Mouse (Mus musculus) macrophage (primary cell): ENCODE results near the gene Lama2. TPM values are rescaled to one million over a fixed set of nuclear protein-coding genes. Genes with fewer than 3 reads are reported as not detected.

Source experiments
- H3K27ac ChIP-seq: fragments of 350-480 bp; formaldehyde crosslinking; 2 replicates; pipeline ENCODE4 v1.9.0; 2021
- H3K36me3 ChIP-seq: fragments of 350-480 bp; formaldehyde crosslinking; 2 replicates; pipeline ENCODE4 v1.9.0; 2021; ENCODE audit errors: inconsistent target
- H3K4me3 ChIP-seq: fragments of 350-480 bp; formaldehyde crosslinking; 2 replicates; pipeline ENCODE4 v1.9.0; 2021; ENCODE audit errors: inconsistent target
- H3K79me2 ChIP-seq: fragments of 350-480 bp; formaldehyde crosslinking; 2 replicates; pipeline ENCODE4 v1.9.0; 2021; ENCODE audit errors: inconsistent target
- WGBS: methylation state at CpG from one replicate; pipeline ENCODE4 v1.1.7; 2026; ENCODE audit warnings: inconsistent platforms; ENCODE audit not compliant: missing documents; 5-methylcytosine and 5-hydroxymethylcytosine counted together
- polyA plus RNA-seq: library from polyadenylated mRNA; stranded (reverse); fragments of 250-400 nt; gene quantifications from 3 replicates; pipeline ENCODE4 v1.2.4, GENCODE M21; 2018; ENCODE audit warnings: inconsistent platforms

Gene Lama2
- polyA plus RNA-seq, 1 experiment from 2014 or later = not detected

GRCm38 (mm10) chr10:27285098-27285860, 334.3 kb downstream of the Lama2 start:
- no peak overlapping the region for H3K27ac ChIP-seq
- H3K4me3 ChIP-seq = no peak overlapping the region
- WGBS = 62% methylated on average over 10 of the region's 10 CpGs
- H3K79me2 ChIP-seq = no peaks in the 10 kb centered on the region
- H3K36me3 ChIP-seq = no peaks in the 10 kb centered on the region

DNA sequence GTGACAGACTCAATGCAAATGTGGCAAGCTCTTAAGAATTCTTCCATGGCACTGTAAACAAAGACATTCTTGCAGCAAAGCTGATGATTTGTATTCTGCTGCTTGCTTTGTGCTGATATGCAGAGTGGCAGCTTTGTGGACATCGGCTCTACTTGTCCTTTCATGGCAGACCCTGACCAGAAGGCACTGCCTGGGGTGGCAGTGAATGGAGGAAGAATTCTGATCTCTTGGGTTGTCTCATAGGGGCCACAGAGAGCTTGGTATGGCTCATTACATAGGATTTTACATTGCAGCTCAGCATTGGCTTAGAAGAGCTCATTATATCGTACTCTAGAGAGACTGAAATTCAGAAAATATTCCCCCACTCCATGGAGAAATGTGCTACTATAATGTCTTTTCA, 352.1 kb downstream of the Lama2 start:
- WGBS = 86% methylated on average over 2 of the region's 2 CpGs
- H3K36me3 ChIP-seq = no peaks in the 10 kb centered on the region
- H3K27ac ChIP-seq = no peak overlapping the region
- H3K4me3 ChIP-seq = no peak overlapping the region
- H3K79me2 ChIP-seq = no peaks in the 10 kb centered on the region

GRCm38 (mm10) chr10:27265812-27266211, 353.7 kb downstream of the Lama2 start:
- no peak overlapping the region for H3K27ac ChIP-seq
- no peak overlapping the region for H3K4me3 ChIP-seq
- no peaks in the 10 kb centered on the region for H3K36me3 ChIP-seq
- 27% methylated on average over 2 of the region's 2 CpGs for WGBS
- no peaks in the 10 kb centered on the region for H3K79me2 ChIP-seq

GRCm38 (mm10) chr10:27264713-27265112, 354.8 kb downstream of the Lama2 start:
- H3K79me2 ChIP-seq = no peaks in the 10 kb centered on the region
- H3K27ac ChIP-seq = no peak overlapping the region
- 50% methylated on average over 2 of the region's 2 CpGs for WGBS
- H3K4me3 ChIP-seq = no peak overlapping the region
- no peaks in the 10 kb centered on the region for H3K36me3 ChIP-seq

DNA sequence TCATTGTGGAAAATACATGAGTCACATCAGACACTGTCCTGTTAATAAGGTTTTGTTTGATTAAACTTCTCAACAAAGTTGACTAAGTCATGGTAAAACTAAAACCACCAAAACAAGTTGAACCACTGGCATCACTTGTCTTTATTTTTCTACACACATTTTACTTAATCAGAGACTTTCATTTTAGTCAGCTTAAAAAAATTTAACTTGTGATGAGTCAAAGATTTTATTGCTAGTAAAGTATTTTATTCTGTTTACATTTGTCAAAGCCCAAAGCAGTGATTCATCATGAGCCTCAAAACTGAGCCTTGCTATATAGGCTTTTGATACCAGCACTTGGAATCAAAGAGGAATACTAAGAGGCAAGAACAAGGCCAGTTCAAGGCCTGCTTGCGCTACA, 369.8 kb downstream of the Lama2 start:
- no peaks in the 10 kb centered on the region for H3K36me3 ChIP-seq
- H3K27ac ChIP-seq = no peak overlapping the region
- no peak overlapping the region for H3K4me3 ChIP-seq
- WGBS = 90% methylated on average over 1 of the region's 1 CpGs
- H3K79me2 ChIP-seq = no peaks in the 10 kb centered on the region

DNA sequence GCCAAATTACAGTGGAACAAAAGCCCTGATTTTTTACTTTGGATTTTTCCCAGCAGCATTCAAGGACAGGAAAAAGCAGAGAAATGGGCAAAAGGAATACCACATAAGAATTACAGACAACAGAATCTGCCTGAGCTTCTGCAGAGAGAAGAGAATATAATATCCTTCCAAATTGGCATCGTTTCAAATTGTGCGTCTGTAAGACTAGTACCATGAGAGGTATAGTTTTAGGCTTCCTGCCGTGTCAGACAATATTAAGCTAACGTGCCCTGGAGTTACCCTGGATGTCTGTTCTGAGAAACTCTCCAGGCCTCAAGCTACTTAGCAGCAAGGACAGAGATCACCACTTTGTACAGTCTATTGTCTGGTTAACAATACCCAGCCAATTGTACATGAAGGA, 384.8 kb downstream of the Lama2 start:
- no peak overlapping the region for H3K4me3 ChIP-seq

DNA sequence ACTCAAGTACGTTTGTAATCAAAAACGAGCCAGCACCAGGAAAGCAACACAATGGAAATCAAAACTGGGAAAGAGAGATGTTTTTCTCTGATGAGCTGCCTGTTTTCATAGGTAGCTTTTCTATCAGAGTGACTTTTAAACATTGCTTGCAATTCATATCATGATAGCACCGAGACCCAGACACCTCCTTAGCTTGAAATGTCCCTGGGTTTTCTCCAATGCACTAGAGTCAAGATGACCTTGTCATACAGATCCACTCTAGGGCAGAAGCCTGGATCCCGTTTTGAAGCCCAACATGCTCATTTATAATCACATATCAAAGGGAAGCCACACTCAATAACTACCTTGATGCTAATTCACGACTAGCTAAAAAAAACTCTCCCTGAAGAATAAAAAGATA, 386.0 kb downstream of the Lama2 start:
- no peak overlapping the region for H3K27ac ChIP-seq
- no peak overlapping the region for H3K4me3 ChIP-seq
- no peaks in the 10 kb centered on the region for H3K79me2 ChIP-seq
- no peaks in the 10 kb centered on the region for H3K36me3 ChIP-seq
- WGBS = 79% methylated on average over 5 of the region's 5 CpGs

More for the DNA sequence above, 384.8 kb downstream of the Lama2 start:
- Histone ChIP-seq H3K36me3 (no peaks in the 10 kb centered on the region), H3K27ac (no peak overlapping the region), H3K79me2 (no peaks in the 10 kb centered on the region)
- WGBS = 86% methylated on average over 4 of the region's 4 CpGs

DNA sequence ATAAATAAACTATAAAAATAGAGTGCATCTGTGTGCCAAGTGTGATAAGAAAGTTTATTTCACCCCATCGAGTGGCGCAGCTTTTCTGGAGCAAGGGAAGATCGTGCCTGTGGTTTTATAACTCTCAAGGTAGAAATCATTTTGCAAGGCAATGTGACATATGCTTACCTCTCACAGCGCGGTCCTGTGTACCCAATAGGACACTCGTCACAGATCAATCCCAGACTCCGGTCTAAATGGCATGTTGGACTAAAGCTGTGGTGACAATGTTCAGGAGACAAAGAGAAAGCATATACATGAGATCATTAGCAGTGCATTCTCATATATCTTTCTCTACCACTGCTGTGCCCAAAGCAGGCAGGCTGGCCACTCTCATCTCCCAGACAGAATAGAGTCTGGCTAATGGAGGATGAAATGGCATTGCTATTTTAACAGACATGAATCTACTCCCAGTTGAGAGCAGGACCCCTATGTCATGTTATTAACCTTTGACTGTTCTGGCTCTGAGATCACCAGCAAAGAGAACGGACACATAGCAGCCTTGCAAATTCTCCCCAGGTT, 395.7 kb downstream of the Lama2 start:
- no peak overlapping the region for H3K27ac ChIP-seq
- no peaks in the 10 kb centered on the region for H3K36me3 ChIP-seq
- WGBS = 91% methylated on average over 8 of the region's 8 CpGs
- no peak overlapping the region for H3K4me3 ChIP-seq
- no peaks in the 10 kb centered on the region for H3K79me2 ChIP-seq

- no peak overlapping the region for H3K4me3 ChIP-seq
- 86% methylated on average over 6 of the region's 6 CpGs for WGBS
- H3K27ac ChIP-seq = no peak overlapping the region
- no peaks in the 10 kb centered on the region for H3K79me2 ChIP-seq
- H3K36me3 ChIP-seq = no peaks in the 10 kb centered on the region
Measured at GRCm38 (mm10) chr10:27222639-27223315, 396.8 kb downstream of the Lama2 start.

DNA sequence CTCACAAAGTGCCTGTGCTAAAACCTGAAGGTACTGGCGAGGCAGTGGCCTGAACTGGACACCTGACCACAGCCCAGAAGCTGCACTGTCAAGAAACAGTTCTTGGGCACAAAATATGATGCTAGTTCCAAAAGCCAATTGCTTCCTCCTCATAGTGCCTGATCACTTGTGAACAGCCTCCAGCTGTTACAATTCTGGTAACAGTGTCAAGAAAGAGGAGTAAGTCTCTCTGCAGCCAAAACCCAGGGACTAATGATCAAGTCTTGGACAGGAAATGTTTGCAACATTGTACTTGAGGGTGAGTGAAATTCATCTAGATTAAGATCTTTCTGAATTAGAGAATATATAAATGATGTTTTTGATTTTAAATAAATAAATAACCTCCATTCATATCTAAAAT, 399.9 kb downstream of the Lama2 start:
- no peaks in the 10 kb centered on the region for H3K79me2 ChIP-seq
- no peak overlapping the region for H3K4me3 ChIP-seq
- no peaks in the 10 kb centered on the region for H3K36me3 ChIP-seq
- H3K27ac ChIP-seq = no peak overlapping the region
- WGBS = 29% methylated on average over 1 of the region's 1 CpGs

GRCm38 (mm10) chr10:27207320-27207719, 412.2 kb downstream of the Lama2 start:
- no peaks in the 10 kb centered on the region for H3K36me3 ChIP-seq
- H3K4me3 ChIP-seq = no peak overlapping the region
- H3K27ac ChIP-seq = no peak overlapping the region
- H3K79me2 ChIP-seq = no peaks in the 10 kb centered on the region
- 38% methylated on average over 12 of the region's 12 CpGs for WGBS

GRCm38 (mm10) chr10:27198443-27198842, 421.1 kb downstream of the Lama2 start:
- no peaks in the 10 kb centered on the region for H3K79me2 ChIP-seq
- WGBS = 67% methylated on average over 1 of the region's 1 CpGs
- no peaks in the 10 kb centered on the region for H3K36me3 ChIP-seq
- H3K4me3 ChIP-seq = no peak overlapping the region
- no peak overlapping the region for H3K27ac ChIP-seq

GRCm38 (mm10) chr10:27193986-27194908, 425.3 kb downstream of the Lama2 start:
- no peak overlapping the region for H3K27ac ChIP-seq
- H3K79me2 ChIP-seq = no peaks in the 10 kb centered on the region
- no peak overlapping the region for H3K4me3 ChIP-seq
- 87% methylated on average over 8 of the region's 8 CpGs for WGBS
- H3K36me3 ChIP-seq = no peaks in the 10 kb centered on the region

DNA sequence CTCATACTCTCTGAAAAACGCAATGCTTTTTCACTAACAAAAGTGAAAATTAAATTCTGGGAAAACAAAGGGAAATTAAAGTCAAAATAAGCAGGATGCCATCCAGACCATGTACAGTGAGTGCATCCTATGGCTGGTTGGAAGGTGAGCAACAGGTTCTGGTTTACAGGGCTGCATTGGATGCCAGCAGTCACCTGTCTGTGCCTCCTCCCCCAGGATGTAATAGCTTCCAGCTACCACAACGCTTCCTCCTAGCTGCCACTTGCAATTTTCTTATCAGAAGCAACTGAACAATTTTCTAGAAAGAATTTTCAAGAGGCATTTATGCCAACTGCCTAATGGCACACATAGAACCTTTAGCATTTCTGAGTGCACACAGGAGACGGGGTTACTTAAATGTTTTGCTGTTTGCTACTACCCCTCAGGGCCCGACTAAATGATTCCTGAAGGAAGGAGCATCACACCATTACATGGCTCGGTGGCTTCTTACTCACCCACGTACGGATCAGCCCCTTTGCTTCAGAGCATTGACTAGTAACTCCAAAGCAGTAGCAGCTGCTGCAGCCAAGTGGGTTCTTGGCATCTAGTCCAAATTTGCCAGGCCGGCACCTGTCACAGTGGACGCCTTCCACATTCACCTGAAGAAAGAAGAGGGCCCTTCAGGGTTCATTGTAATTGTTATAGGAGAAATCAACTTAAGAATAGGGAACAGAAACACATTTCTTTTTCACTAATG, 430.8 kb downstream of the Lama2 start:
- 86% methylated on average over 9 of the region's 9 CpGs for WGBS
- Histone ChIP-seq H3K27ac (no peak overlapping the region), H3K79me2 (no peaks in the 10 kb centered on the region), H3K36me3 (no peaks in the 10 kb centered on the region), H3K4me3 (no peak overlapping the region)
